Mouse (Mus musculus) forebrain, embryonic 12.5 days (tissue): ENCODE data around the gene C1qtnf6. TPM values are rescaled to one million over a fixed set of nuclear protein-coding genes. Genes with fewer than 3 reads are reported as not detected.
A peak's percentile ranks its signal among the peaks of the same experiment; 100 is the strongest.

Experiments
- ATAC-seq: fragments of 200-750 bp; cut with Nextera tagmentation; 2 replicates; pipeline ENCODE4 v1.8.0; 2017; ENCODE audit warnings: moderate TSS enrichment; ENCODE audit not compliant: low FRiP score
- H3K27ac ChIP-seq: fragments of 300-500 bp; sonication (generic); 2 replicates; pipeline ENCODE4 v1.5.1; 2016; ENCODE audit warnings: mild to moderate bottlenecking
- H3K27me3 ChIP-seq: fragments of 300-500 bp; sonication (generic); 2 replicates; pipeline ENCODE4 v1.6.1; 2016; ENCODE audit warnings: mild to moderate bottlenecking
- H3K36me3 ChIP-seq: fragments of 300-500 bp; sonication (generic); replicated peaks from 2 replicates; pipeline ENCODE4 v1.6.1; 2016; ENCODE audit warnings: mild to moderate bottlenecking
- H3K4me1 ChIP-seq: fragments of 300-500 bp; sonication (generic); 2 replicates; pipeline ENCODE4 v1.6.1; 2016
- H3K4me2 ChIP-seq: fragments of 300-500 bp; sonication (generic); 2 replicates; pipeline ENCODE4 v1.6.1; 2016; ENCODE audit warnings: mild to moderate bottlenecking, moderate library complexity
- H3K4me3 ChIP-seq: fragments of 300-500 bp; sonication (generic); replicated peaks from 2 replicates; pipeline ENCODE4 v1.5.1; 2016; ENCODE audit warnings: mild to moderate bottlenecking
- H3K9ac ChIP-seq: fragments of 300-500 bp; sonication (generic); 2 replicates; pipeline ENCODE4 v1.6.1; 2016; ENCODE audit warnings: mild to moderate bottlenecking
- H3K9me3 ChIP-seq: fragments of 300-500 bp; sonication (generic); 2 replicates; pipeline ENCODE4 v1.6.1; 2016
- WGBS: fragments of 180-500 bp; shearing (Covaris S2); methylation state at CpG from one replicate; pipeline ENCODE4 v1.1.7; 2016; 5-methylcytosine and 5-hydroxymethylcytosine counted together
- polyA plus RNA-seq: library from polyadenylated mRNA; unstranded; fragments of >200 nt; fragmentation: Nextera tagmentation; extraction: Ambion mirVana; gene quantifications from 2 replicates; pipeline ENCODE4 v1.2.1, GENCODE M21; 2016

C1qtnf6 gene
- polyA plus RNA-seq, 1 experiment from 2014 or later = 7.6 TPM

GRCm38 (mm10) chr15:78557693-78558535 is 26.7 kb upstream of the C1qtnf6 start:
- ATAC-seq = no peak
- no peak overlapping the region for H3K9ac ChIP-seq
- H3K4me1 ChIP-seq = no peaks in the 10 kb centered on the region
- WGBS = 64% methylated on average over 10 of the region's 10 CpGs
- no peak overlapping the region for H3K4me3 ChIP-seq
- no peaks in the 10 kb centered on the region for H3K27me3 ChIP-seq
- H3K4me2 ChIP-seq = no peak overlapping the region
- no peak overlapping the region for H3K27ac ChIP-seq
- no peaks in the 10 kb centered on the region for H3K36me3 ChIP-seq
- H3K9me3 ChIP-seq = peaks cover 7% of the 10 kb centered on the region; the same call in 1 of the 2 replicates

GRCm38 (mm10) chr15:78554545-78555313 is 23.5 kb upstream of the C1qtnf6 start:
- Histone ChIP-seq H3K27me3 (no peaks in the 10 kb centered on the region), H3K9me3 (peaks cover 18% of the 10 kb centered on the region; the same call in 1 of the 2 replicates), H3K4me1 (no peaks in the 10 kb centered on the region), H3K4me3 (peak overlapping the region; percentile 14; the same call in 1 of the 2 replicates), H3K27ac (no peak overlapping the region), H3K4me2 (0 out of 2 replicates have a peak overlapping the region, but pooled peaks have one; percentile 10), H3K36me3 (no peaks in the 10 kb centered on the region), H3K9ac (no peak overlapping the region)
- no peak for ATAC-seq
- 73% methylated on average over 25 of the region's 25 CpGs for WGBS

GRCm38 (mm10) chr15:78549189-78549734 is 18.0 kb upstream of the C1qtnf6 start:
- no peak overlapping the region for H3K4me2 ChIP-seq
- peaks cover 21% of the 10 kb centered on the region for H3K4me1 ChIP-seq
- H3K27me3 ChIP-seq = peaks cover 8% of the 10 kb centered on the region; the same call in 1 of the 2 replicates
- no peak for ATAC-seq
- no peak overlapping the region for H3K4me3 ChIP-seq
- peaks cover 18% of the 10 kb centered on the region; the same call in 1 of the 2 replicates for H3K9me3 ChIP-seq
- no peak overlapping the region for H3K9ac ChIP-seq
- 80% methylated on average over 4 of the region's 4 CpGs for WGBS
- no peaks in the 10 kb centered on the region for H3K36me3 ChIP-seq
- no peak overlapping the region for H3K27ac ChIP-seq

- no peaks in the 10 kb centered on the region for H3K36me3 ChIP-seq
- H3K27me3 ChIP-seq = peaks cover 12% of the 10 kb centered on the region; the same call in 1 of the 2 replicates
- no peak overlapping the region for H3K27ac ChIP-seq
- no peak overlapping the region for H3K4me3 ChIP-seq
- no peak for ATAC-seq
- peaks cover 17% of the 10 kb centered on the region; the same call in 1 of the 2 replicates for H3K9me3 ChIP-seq
- WGBS = 70% methylated on average over 8 of the region's 8 CpGs
- H3K4me1 ChIP-seq = peaks cover 24% of the 10 kb centered on the region
- H3K9ac ChIP-seq = no peak overlapping the region
- H3K4me2 ChIP-seq = no peak overlapping the region
These were observed 17.5 kb upstream of the C1qtnf6 start for GRCm38 (mm10) chr15:78548711-78549110.

GRCm38 (mm10) chr15:78548336-78548665 is 17.1 kb upstream of the C1qtnf6 start:
- Histone ChIP-seq H3K36me3 (no peaks in the 10 kb centered on the region), H3K4me2 (no peak overlapping the region), H3K27me3 (peaks cover 12% of the 10 kb centered on the region; the same call in 1 of the 2 replicates), H3K4me3 (no peak overlapping the region), H3K9ac (no peak overlapping the region), H3K4me1 (peaks cover 24% of the 10 kb centered on the region), H3K27ac (no peak overlapping the region), H3K9me3 (peaks cover 13% of the 10 kb centered on the region; the same call in 1 of the 2 replicates)
- 35% methylated on average over 3 of the region's 3 CpGs for WGBS
- ATAC-seq = no peak

- no peak for ATAC-seq
- no peaks in the 10 kb centered on the region for H3K36me3 ChIP-seq
- H3K9me3 ChIP-seq = 0 out of 2 replicates have a peak, but pooled peaks cover 11% of the 10 kb centered on the region
- no peak overlapping the region for H3K4me3 ChIP-seq
- WGBS = 52% methylated on average over 5 of the region's 5 CpGs
- peaks cover 12% of the 10 kb centered on the region; the same call in 1 of the 2 replicates for H3K27me3 ChIP-seq
- H3K27ac ChIP-seq = no peak overlapping the region
- peaks cover 24% of the 10 kb centered on the region for H3K4me1 ChIP-seq
- H3K4me2 ChIP-seq = no peak overlapping the region
- no peak overlapping the region for H3K9ac ChIP-seq
These were observed 16.5 kb upstream of the C1qtnf6 start for GRCm38 (mm10) chr15:78547415-78548335.

- WGBS = 86% methylated on average over 4 of the region's 4 CpGs
- Histone ChIP-seq H3K4me2 (no peak overlapping the region), H3K9me3 (0 out of 2 replicates have a peak, but pooled peaks cover 5% of the 10 kb centered on the region), H3K9ac (no peak overlapping the region), H3K27me3 (peaks cover 12% of the 10 kb centered on the region; the same call in 1 of the 2 replicates), H3K27ac (no peak overlapping the region), H3K36me3 (no peaks in the 10 kb centered on the region), H3K4me3 (no peak overlapping the region), H3K4me1 (peaks cover 29% of the 10 kb centered on the region)
- no peak for ATAC-seq
These were observed 14.8 kb upstream of the C1qtnf6 start for GRCm38 (mm10) chr15:78546060-78546459.

GRCm38 (mm10) chr15:78544561-78545001 is 13.4 kb upstream of the C1qtnf6 start, which contains the start of gene Sstr3:
Gene Sstr3, minus strand, starts transcription at chr15:78544685.
- no peaks in the 10 kb centered on the region for H3K9me3 ChIP-seq
- 9% methylated on average over 13 of the region's 14 CpGs for WGBS
- peaks cover 16% of the 10 kb centered on the region; the same call in 1 of the 2 replicates for H3K27me3 ChIP-seq
- H3K4me3 ChIP-seq = no peak within 1 kb of the TSS
- H3K4me1 ChIP-seq = peaks cover 29% of the 10 kb centered on the region
- peak within 1 kb of the TSS; percentile 40; the same call in 1 of the 2 replicates for H3K9ac ChIP-seq
- peak within 1 kb of the TSS; percentile 27; the same call in 1 of the 2 replicates for H3K4me2 ChIP-seq
- no peak within 1 kb of the TSS for H3K27ac ChIP-seq
- no peaks in the 10 kb centered on the region for H3K36me3 ChIP-seq
- no peak for ATAC-seq

- Histone ChIP-seq H3K9me3 (no peaks in the 10 kb centered on the region), H3K9ac (peak overlapping the region; percentile 40; the same call in 1 of the 2 replicates), H3K27me3 (peaks cover 19% of the 10 kb centered on the region; the same call in 1 of the 2 replicates), H3K4me2 (no peak overlapping the region), H3K4me3 (no peak overlapping the region), H3K36me3 (no peaks in the 10 kb centered on the region), H3K4me1 (peaks cover 29% of the 10 kb centered on the region), H3K27ac (no peak overlapping the region)
- no peak for ATAC-seq
- 85% methylated on average over 15 of the region's 15 CpGs for WGBS
These were observed 12.8 kb upstream of the C1qtnf6 start for GRCm38 (mm10) chr15:78544041-78544440.

- Histone ChIP-seq H3K4me3 (no peak overlapping the region), H3K4me2 (no peak overlapping the region), H3K4me1 (peaks cover 22% of the 10 kb centered on the region), H3K27ac (0 out of 2 replicates have a peak overlapping the region, but pooled peaks have one; percentile 5), H3K36me3 (no peaks in the 10 kb centered on the region), H3K9me3 (no peaks in the 10 kb centered on the region), H3K27me3 (peaks cover 27% of the 10 kb centered on the region; the same call in 1 of the 2 replicates), H3K9ac (no peak overlapping the region)
- ATAC-seq = no peak
- WGBS = 68% methylated on average over 7 of the region's 7 CpGs
These were observed 11.6 kb upstream of the C1qtnf6 start for GRCm38 (mm10) chr15:78542767-78543303.
